Mouse (Mus musculus): ENCODE data around the gene Tpsab1. TPM values are rescaled to one million over a fixed set of nuclear protein-coding genes. Genes with fewer than 3 reads are reported as not detected.

The Tpsab1 gene
- 6.2 and 33.9 TPM in 2 replicates for polyA plus RNA-seq (2012; rRNA removed)

GRCm38 (mm10) chr17:25345462-25345861, at the start of gene Tpsab1:
Gene Tpsab1 (minus strand): TSS chr17:25345562.

GRCm38 (mm10) chr17:25368973-25369372, 23.6 kb upstream of the Tpsab1 start, which contains the start of gene Tpsg1:
Gene Tpsg1 (plus strand): TSS chr17:25369273.

GRCm38 (mm10) chr17:25366005-25366404, 20.6 kb upstream of the Tpsab1 start, which contains the start of gene Tpsb2:
Gene Tpsb2 (plus strand): TSS chr17:25366305.

GRCm38 (mm10) chr17:25318354-25318753, 27.0 kb downstream of the Tpsab1 start, which contains the start of gene Prss29:
Gene Prss29 (plus strand): TSS chr17:25318654.

GRCm38 (mm10) chr17:25308346-25308745, 37.0 kb downstream of the Tpsab1 start, which contains the start of gene Prss28:
Gene Prss28 (plus strand): TSS chr17:25308646.

GRCm38 (mm10) chr17:25298094-25298493, 47.3 kb downstream of the Tpsab1 start, which contains the start of gene Prss34:
Gene Prss34 (plus strand): TSS chr17:25298394.

Other genes starting within 250 kb of the Tpsab1 start
- 7.1 and 7.3 TPM in 2 replicates for gene Telo2, start 229.6 kb downstream of the Tpsab1 start, polyA plus RNA-seq (2012; rRNA removed)
- gene Ptx4, start 224.8 kb downstream of the Tpsab1 start, polyA plus RNA-seq (2012; rRNA removed), result not detected in 2 replicates
- 12.3 and 13.1 TPM in 2 replicates for gene Clcn7, start 212.2 kb downstream of the Tpsab1 start, polyA plus RNA-seq (2012; rRNA removed)
- gene Ccdc154, start 183.1 kb downstream of the Tpsab1 start, polyA plus RNA-seq (2012; rRNA removed), result 0.08 and 0.13 TPM in 2 replicates
- gene Gm38655, start 170.1 kb downstream of the Tpsab1 start, polyA plus RNA-seq (2012; rRNA removed), result 3.6 TPM in 2 replicates
- 8.0 and 10.1 TPM in 2 replicates for gene BC003965, start 161.0 kb downstream of the Tpsab1 start, polyA plus RNA-seq (2012; rRNA removed)
- gene Unkl, start 157.2 kb downstream of the Tpsab1 start, polyA plus RNA-seq (2012; rRNA removed), result 8.7 and 10.6 TPM in 2 replicates
- gene Gnptg, start 105.4 kb downstream of the Tpsab1 start, polyA plus RNA-seq (2012; rRNA removed), result 15.3 and 17.3 TPM in 2 replicates
- 7.8 and 11.4 TPM in 2 replicates for gene Tsr3, start 105.4 kb downstream of the Tpsab1 start, polyA plus RNA-seq (2012; rRNA removed)
- gene Baiap3, start 89.2 kb downstream of the Tpsab1 start, polyA plus RNA-seq (2012; rRNA removed), result 5.8 and 9.5 TPM in 2 replicates
- gene Ube2i, start 70.9 kb downstream of the Tpsab1 start, polyA plus RNA-seq (2012; rRNA removed), result 37.9 and 44.5 TPM in 2 replicates
- gene Prss34, start 47.2 kb downstream of the Tpsab1 start, polyA plus RNA-seq (2012; rRNA removed), result 0.10 TPM in 1 of 2 replicates, not detected in the other
- 0.06 and 0.09 TPM in 2 replicates for gene Prss28, start 36.9 kb downstream of the Tpsab1 start, polyA plus RNA-seq (2012; rRNA removed)
- gene Prss29, start 26.9 kb downstream of the Tpsab1 start, polyA plus RNA-seq (2012; rRNA removed), result not detected in 2 replicates
- 17.3 and 32.1 TPM in 2 replicates for gene Tpsb2, start 20.7 kb upstream of the Tpsab1 start, polyA plus RNA-seq (2012; rRNA removed)
- 1.5 and 2.3 TPM in 2 replicates for gene Tpsg1, start 23.7 kb upstream of the Tpsab1 start, polyA plus RNA-seq (2012; rRNA removed)
- gene Cacna1h, start 88.2 kb upstream of the Tpsab1 start, polyA plus RNA-seq (2012; rRNA removed), result 13.5 and 16.6 TPM in 2 replicates
- 0.31 TPM in 1 of 2 replicates, not detected in the other for gene Tekt4, start 109.1 kb upstream of the Tpsab1 start, polyA plus RNA-seq (2012; rRNA removed)
- 0.04 TPM in 1 of 2 replicates, not detected in the other for gene Sstr5, start 151.7 kb upstream of the Tpsab1 start, polyA plus RNA-seq (2012; rRNA removed)
- 0.38 and 0.73 TPM in 2 replicates for gene Sox8, start 225.1 kb upstream of the Tpsab1 start, polyA plus RNA-seq (2012; rRNA removed)
- 9.1 and 11.0 TPM in 2 replicates for gene Lmf1, start 233.5 kb upstream of the Tpsab1 start, polyA plus RNA-seq (2012; rRNA removed)